Mouse (Mus musculus): ENCODE data around the gene Oog4. TPM values are rescaled to one million over a fixed set of nuclear protein-coding genes. Genes with fewer than 3 reads are reported as not detected.

Oog4 gene
- polyA plus RNA-seq, 1 experiment from 2014 or later: not detected

Other genes starting within 250 kb of the Oog4 start
- gene Prdm2, start 237.3 kb downstream of the Oog4 start, polyA plus RNA-seq (2014; fragmentation: Nextera tagmentation; extraction: Ambion mirVana): 16.7 and 16.9 TPM in 2 replicates
- 140 and 147 TPM in 2 replicates for gene Pdpn, start 150.8 kb downstream of the Oog4 start, polyA plus RNA-seq (2014; fragmentation: Nextera tagmentation; extraction: Ambion mirVana)
- 0.48 and 1.1 TPM in 2 replicates for gene Lrrc38, start 100.6 kb downstream of the Oog4 start, polyA plus RNA-seq (2014; fragmentation: Nextera tagmentation; extraction: Ambion mirVana)
- not detected in 2 replicates for gene Pramel1, start 55.9 kb downstream of the Oog4 start, polyA plus RNA-seq (2014; fragmentation: Nextera tagmentation; extraction: Ambion mirVana)
- 17.3 and 17.4 TPM in 2 replicates for gene Pramef8, start 37.9 kb downstream of the Oog4 start, polyA plus RNA-seq (2014; fragmentation: Nextera tagmentation; extraction: Ambion mirVana)
- not detected in 2 replicates for gene Gm13043, start 61.0 kb upstream of the Oog4 start, polyA plus RNA-seq (2014; fragmentation: Nextera tagmentation; extraction: Ambion mirVana)
- gene Gm13040, start 85.6 kb upstream of the Oog4 start, polyA plus RNA-seq (2014; fragmentation: Nextera tagmentation; extraction: Ambion mirVana): not detected in 2 replicates
- not detected in 2 replicates for gene BC080695, start 101.4 kb upstream of the Oog4 start, polyA plus RNA-seq (2014; fragmentation: Nextera tagmentation; extraction: Ambion mirVana)
- not detected in 2 replicates for gene Gm13057, start 101.4 kb upstream of the Oog4 start, polyA plus RNA-seq (2014; fragmentation: Nextera tagmentation; extraction: Ambion mirVana)
- not detected in 2 replicates for gene Gm13083, start 164.7 kb upstream of the Oog4 start, polyA plus RNA-seq (2014; fragmentation: Nextera tagmentation; extraction: Ambion mirVana)
- gene Gm13088, start 206.9 kb upstream of the Oog4 start, polyA plus RNA-seq (2014; fragmentation: Nextera tagmentation; extraction: Ambion mirVana): not detected in 2 replicates